Mouse (Mus musculus) MEL (cell line): Measurements from ENCODE around the gene Gm5141. TPM values are rescaled to one million over a fixed set of nuclear protein-coding genes. Genes with fewer than 3 reads are reported as not detected.
A peak's percentile ranks its signal among the peaks of the same experiment; 100 is the strongest.
"Not testable (repeated sequence)": the region's sequence is repeated elsewhere in the genome, so short reads cannot be mapped to it uniquely, and the experiment has no call there.

Experiments
- DNase-seq: peaks from one replicate; pipeline ENCODE4 v3.0.0; 2011; ENCODE audit warnings: low read depth, low spot score
- H3K27ac ChIP-seq: 2 replicates; pipeline ENCODE4 v1.5.1; 2012; ENCODE audit warnings: low read depth, mild to moderate bottlenecking, control low read depth, low read length, moderate library complexity; ENCODE audit not compliant: control insufficient read depth
- H3K27me3 ChIP-seq, 2 experiments: fragments of 150-350 bp in 1 of 2; sonication (generic) in 1 of 2; 2 replicates each; pipeline ENCODE4 v1.6.1; 2012; ENCODE audit warnings: low read length in 2 of 2, mild to moderate bottlenecking in 2 of 2, improper control_type of control experiment in 1 of 2, moderate library complexity in 1 of 2; ENCODE audit not compliant: insufficient read depth in 2 of 2, control insufficient read depth in 1 of 2
- H3K36me3 ChIP-seq, 2 experiments: 2 replicates each; pipeline ENCODE4 v1.6.1; 2012 to 2014; ENCODE audit warnings: low read length in 2 of 2, improper control_type of control experiment in 1 of 2, inconsistent platforms in 1 of 2, mild to moderate bottlenecking in 1 of 2; ENCODE audit not compliant: insufficient read depth in 2 of 2, control insufficient read depth in 1 of 2
- H3K4me1 ChIP-seq, 2 experiments: fragments of 150-350 bp in 1 of 2; sonication (generic) in 1 of 2; 2 replicates each; pipeline ENCODE4 v1.6.1; 2012; ENCODE audit warnings: low read length in 2 of 2, improper control_type of control experiment in 1 of 2, mild to moderate bottlenecking in 1 of 2; ENCODE audit not compliant: insufficient read depth in 2 of 2, control insufficient read depth in 1 of 2
- H3K4me3 ChIP-seq, 2 experiments: fragments of 150-350 bp in 1 of 2; sonication (generic) in 1 of 2; 2 replicates each; pipeline ENCODE4 v1.5.1; 2012; ENCODE audit warnings: low read depth in 2 of 2, low read length in 2 of 2, mild to moderate bottlenecking in 2 of 2, moderate library complexity in 2 of 2, control low read depth in 1 of 2, improper control_type of control experiment in 1 of 2; ENCODE audit not compliant: control insufficient read depth in 1 of 2, insufficient read depth in 1 of 2
- H3K79me2 ChIP-seq: 2 replicates; pipeline ENCODE4 v1.6.1; 2012; ENCODE audit warnings: mild to moderate bottlenecking, low read length, moderate library complexity; ENCODE audit not compliant: control insufficient read depth, poor library complexity, insufficient read depth
- H3K9ac ChIP-seq: 2 replicates; pipeline ENCODE4 v1.6.1; 2012; ENCODE audit warnings: low read depth, mild to moderate bottlenecking, control low read depth, low read length, moderate library complexity; ENCODE audit not compliant: control insufficient read depth, poor library complexity, severe bottlenecking
- H3K9me3 ChIP-seq: fragments of 150-350 bp; sonication (generic); replicated peaks from 2 replicates; pipeline ENCODE4 v1.6.1; 2012; ENCODE audit warnings: mild to moderate bottlenecking, low read length, improper control_type of control experiment, moderate library complexity; ENCODE audit not compliant: insufficient read depth
- CHD2 ChIP-seq: IDR thresholded peaks from 2 replicates; pipeline ENCODE4 v1.6.1; 2011; ENCODE audit warnings: low read length, improper control_type of control experiment
- CTCF ChIP-seq, 3 experiments: IDR thresholded peaks in 2 of 3; conservative IDR thresholded peaks in 1 of 3; 2 replicates each; pipeline ENCODE4 v1.5.1; 2011 to 2012; ENCODE audit warnings: low read length in 3 of 3, low read depth in 2 of 3, mild to moderate bottlenecking in 2 of 3, improper control_type of control experiment in 1 of 3, inconsistent platforms in 1 of 3, mixed read lengths in 1 of 3, moderate library complexity in 1 of 3; ENCODE audit not compliant: control insufficient read depth in 1 of 3, insufficient read depth in 1 of 3, poor library complexity in 1 of 3, severe bottlenecking in 1 of 3
- ELF1 ChIP-seq: IDR thresholded peaks from 2 replicates; pipeline ENCODE4 v1.6.1; 2014; ENCODE audit warnings: low read depth, mild to moderate bottlenecking, inconsistent platforms, low read length, improper control_type of control experiment, moderate library complexity
- EP300 ChIP-seq, 2 experiments: IDR thresholded peaks; 2 replicates each; pipeline ENCODE4 v1.6.1; 2011; ENCODE audit warnings: improper control_type of control experiment in 2 of 2, low read length in 2 of 2, low read depth in 1 of 2, mild to moderate bottlenecking in 1 of 2
- GABPA ChIP-seq: IDR thresholded peaks from 2 replicates; pipeline ENCODE4 v1.6.1; 2012; ENCODE audit warnings: low read depth, mild to moderate bottlenecking, inconsistent platforms, low read length, improper control_type of control experiment, moderate library complexity
- GATA1 ChIP-seq: IDR thresholded peaks from 2 replicates; pipeline ENCODE4 v1.6.1; 2011; ENCODE audit warnings: low read depth, low read length, improper control_type of control experiment
- KAT2A ChIP-seq: conservative IDR thresholded peaks from 2 replicates; pipeline ENCODE4 v1.6.1; 2012; ENCODE audit warnings: low read depth, low read length, improper control_type of control experiment, inconsistent platforms
- MAFK ChIP-seq: IDR thresholded peaks from 2 replicates; pipeline ENCODE4 v1.6.1; 2011; ENCODE audit warnings: low read depth, mild to moderate bottlenecking, low read length, improper control_type of control experiment, borderline replicate concordance
- MYC ChIP-seq: IDR thresholded peaks from 2 replicates; pipeline ENCODE4 v1.6.1; 2011; ENCODE audit warnings: low read depth, mild to moderate bottlenecking, low read length, improper control_type of control experiment, moderate library complexity
- POLR2A ChIP-seq, 2 experiments: IDR thresholded peaks; 2 replicates each; pipeline ENCODE4 v1.6.1; 2011 to 2012; ENCODE audit warnings: low read length in 2 of 2, mild to moderate bottlenecking in 2 of 2, control low read depth in 1 of 2, improper control_type of control experiment in 1 of 2, low read depth in 1 of 2, moderate library complexity in 1 of 2; ENCODE audit not compliant: control insufficient read depth in 1 of 2, insufficient read depth in 1 of 2, poor library complexity in 1 of 2
- POLR2AphosphoS2 ChIP-seq: IDR thresholded peaks from 2 replicates; pipeline ENCODE4 v1.6.1; 2011; ENCODE audit warnings: low read length, improper control_type of control experiment
- RAD21 ChIP-seq: IDR thresholded peaks from 2 replicates; pipeline ENCODE4 v1.6.1; 2011; ENCODE audit warnings: mild to moderate bottlenecking, low read depth, low read length, improper control_type of control experiment
- RCOR1 ChIP-seq: IDR thresholded peaks from 2 replicates; pipeline ENCODE4 v1.6.1; 2012; ENCODE audit warnings: low read depth, mild to moderate bottlenecking, inconsistent platforms, low read length, improper control_type of control experiment
- SIN3A ChIP-seq: IDR thresholded peaks from 2 replicates; pipeline ENCODE4 v1.6.1; 2012; ENCODE audit warnings: low read length, improper control_type of control experiment, inconsistent platforms
- SMC3 ChIP-seq: IDR thresholded peaks from 2 replicates; pipeline ENCODE4 v1.6.1; 2011; ENCODE audit warnings: low read depth, low read length, improper control_type of control experiment
- TAL1 ChIP-seq: IDR thresholded peaks from 2 replicates; pipeline ENCODE4 v1.6.1; 2012; ENCODE audit warnings: mild to moderate bottlenecking, inconsistent platforms, low read length, moderate library complexity, mixed read lengths
- TBP ChIP-seq: IDR thresholded peaks from 2 replicates; pipeline ENCODE4 v1.8.0; 2011; ENCODE audit warnings: low read depth, low read length, improper control_type of control experiment
- USF1 ChIP-seq: IDR thresholded peaks from 2 replicates; pipeline ENCODE4 v1.6.1; 2014; ENCODE audit warnings: low read depth, mild to moderate bottlenecking, inconsistent platforms, low read length, improper control_type of control experiment, moderate library complexity
- USF2 ChIP-seq, 2 experiments: IDR thresholded peaks; 2 replicates each; pipeline ENCODE4 v1.6.1; 2011 to 2012; ENCODE audit warnings: improper control_type of control experiment in 2 of 2, low read length in 2 of 2, borderline replicate concordance in 1 of 2, inconsistent platforms in 1 of 2, low read depth in 1 of 2, mild to moderate bottlenecking in 1 of 2; ENCODE audit not compliant: insufficient read depth in 1 of 2
- ZNF384 ChIP-seq: IDR thresholded peaks from 2 replicates; pipeline ENCODE4 v1.6.1; 2012; ENCODE audit warnings: low read depth, mild to moderate bottlenecking, inconsistent platforms, low read length, improper control_type of control experiment
- polyA plus RNA-seq, 2 experiments: library from polyadenylated mRNA; stranded (reverse) in 1 of 2; unstranded in 1 of 2; fragments of >175 nt in 1 of 2; fragments of >200 nt in 1 of 2; gene quantifications; 2 replicates each; pipeline versions ENCODE4 v1.2.1 to v1.2.4; 2012; ENCODE audit warnings: low replicate concordance in 2 of 2, low read depth in 1 of 2; ENCODE audit not compliant: insufficient read length in 2 of 2, insufficient read depth in 1 of 2, missing spikeins in 1 of 2
- total RNA-seq: library from RNA; depleted of rRNA; stranded (reverse); fragments of 300-350 nt; gene quantifications from 2 replicates; pipeline ENCODE4 v1.2.3, GENCODE M21; 2012

Gm5141 gene
- total and polyA plus RNA-seq, 3 experiments: 0.82 to 84.2 (median 1.1) TPM

- DNase-seq: no peak
- Histone ChIP-seq H3K9ac (no peak overlapping the region), H3K4me3 (no peak overlapping the region), H3K36me3 (peaks cover 0 to under 1% of the 10 kb centered on the region in 2 experiments; a peak in 2 of 4 replicates), H3K9me3 (no peaks in the 10 kb centered on the region), H3K4me1 (no peaks in the 10 kb centered on the region), H3K79me2 (no peaks in the 10 kb centered on the region), H3K27ac (no peak overlapping the region)
- no peak for TF ChIP-seq POLR2AphosphoS2
- no peak for TF ChIP-seq RCOR1
- TF ChIP-seq ZNF384: no peak
- no peak for TF ChIP-seq USF1
- TF ChIP-seq SMC3: no peak
- no peak for TF ChIP-seq USF2 (IDR thresholded peaks at IDR 0.05; ENCODE audit: borderline replicate concordance in 1 of 2, insufficient read depth in 1 of 2, low read depth in 1 of 2, low read length in 2 of 2)
- no peak for TF ChIP-seq ELF1
- no peak for TF ChIP-seq CTCF (IDR thresholded peaks at IDR 0.05 in 2 of 3, conservative IDR thresholded peaks at IDR 0.05 in 1 of 3; ENCODE audit: control insufficient read depth in 1 of 3, insufficient read depth in 1 of 3, low read depth in 2 of 3, low read length in 3 of 3, poor library complexity in 1 of 3, severe bottlenecking in 1 of 3)
- no peak for TF ChIP-seq GABPA
- no peak for TF ChIP-seq POLR2A (IDR thresholded peaks at IDR 0.05; ENCODE audit: control insufficient read depth in 1 of 2, insufficient read depth in 1 of 2, low read depth in 1 of 2, low read length in 2 of 2, poor library complexity in 1 of 2)
- no peak for TF ChIP-seq TAL1
- TF ChIP-seq RAD21: no peak
- no peak for TF ChIP-seq MAFK
- TF ChIP-seq KAT2A: no peak
- no peak for TF ChIP-seq MYC
- TF ChIP-seq SIN3A: no peak
- no peak for TF ChIP-seq GATA1
- TF ChIP-seq EP300 (IDR thresholded peaks at IDR 0.05; ENCODE audit: low read depth in 1 of 2, low read length in 2 of 2): no peak
- no peak for TF ChIP-seq CHD2
- TF ChIP-seq, all 39 proteins: peak for 0
- no peaks in the 10 kb centered on the region for H3K27me3 ChIP-seq
These were observed 27.1 kb upstream of the Gm5141 start for GRCm38 (mm10) chr13:62812713-62813112.

GRCm38 (mm10) chr13:62807981-62808380 lies 22.4 kb upstream of the Gm5141 start:
- H3K36me3 ChIP-seq, H3K27me3 ChIP-seq, H3K4me3 ChIP-seq, H3K79me2 ChIP-seq, H3K9ac ChIP-seq, H3K4me1 ChIP-seq, H3K9me3 ChIP-seq: not testable (repeated sequence)
- peak; percentile 75 for DNase-seq
- TF ChIP-seq EP300 (IDR thresholded peaks at IDR 0.05; ENCODE audit: low read depth in 1 of 2, low read length in 2 of 2) (0 out of 4 replicates have a peak, but pooled peaks of 1 of the 2 experiments have one; percentile 17), TBP (0 out of 2 replicates have a peak, but pooled peaks have one; percentile 34)
- H3K27ac ChIP-seq: 0 out of 2 replicates have a peak overlapping the region, but pooled peaks have one; percentile 28

GRCm38 (mm10) chr13:62786135-62786493 lies 506 bp upstream of the Gm5141 start:
- DNase-seq, H3K4me1 ChIP-seq, H3K27me3 ChIP-seq, H3K36me3 ChIP-seq, H3K9me3 ChIP-seq, H3K79me2 ChIP-seq, H3K27ac ChIP-seq: not testable (repeated sequence)
- Histone ChIP-seq H3K4me3 (peak overlapping the region; percentile 73 to 87), H3K9ac (peak overlapping the region; percentile 84)
